Mouse (Mus musculus) stomach, postnatal 0 days (tissue): ENCODE results near the gene Kdm8. TPM values are rescaled to one million over a fixed set of nuclear protein-coding genes. Genes with fewer than 3 reads are reported as not detected.

Source experiments
- ATAC-seq: fragments of 200-750 bp; cut with Nextera tagmentation; 2 replicates; pipeline ENCODE4 v1.8.0; 2017; ENCODE audit not compliant: low FRiP score, low TSS enrichment
- DNase-seq: peaks from one replicate; pipeline ENCODE4 v3.0.0-alpha.2; 2016; ENCODE audit warnings: low spot score
- H3K27ac ChIP-seq: fragments of 300-500 bp; sonication (generic); replicated peaks from 2 replicates; pipeline ENCODE4 v1.5.1; 2014; ENCODE audit warnings: mild to moderate bottlenecking, control low read depth
- H3K27me3 ChIP-seq: fragments of 300-500 bp; sonication (generic); 2 replicates; pipeline ENCODE4 v1.6.1; 2014; ENCODE audit warnings: low read length; ENCODE audit not compliant: control insufficient read depth, insufficient read depth
- H3K36me3 ChIP-seq: fragments of 300-500 bp; sonication (generic); 2 replicates; pipeline ENCODE4 v1.6.1; 2014; ENCODE audit warnings: low read length, mixed read lengths; ENCODE audit not compliant: control insufficient read depth, insufficient read depth
- H3K4me1 ChIP-seq: fragments of 300-500 bp; sonication (generic); replicated peaks from 2 replicates; pipeline ENCODE4 v1.6.1; 2014; ENCODE audit warnings: antibody characterized with exemption; ENCODE audit not compliant: control insufficient read depth, insufficient read depth
- H3K4me2 ChIP-seq: fragments of 300-500 bp; sonication (generic); replicated peaks from 2 replicates; pipeline ENCODE4 v1.6.1; 2014; ENCODE audit warnings: low read depth, mild to moderate bottlenecking, control low read depth, moderate library complexity
- H3K4me3 ChIP-seq: fragments of 300-500 bp; sonication (generic); 2 replicates; pipeline ENCODE4 v1.5.1; 2014; ENCODE audit warnings: low read depth, low read length, control low read depth
- H3K9ac ChIP-seq: fragments of 300-500 bp; sonication (generic); 2 replicates; pipeline ENCODE4 v1.6.1; 2014; ENCODE audit warnings: mild to moderate bottlenecking, low read length, control low read depth, mixed read lengths
- H3K9me3 ChIP-seq: fragments of 300-500 bp; sonication (generic); 2 replicates; pipeline ENCODE4 v1.6.1; 2016; ENCODE audit warnings: low read length; ENCODE audit not compliant: control insufficient read depth
- CTCF ChIP-seq: IDR thresholded peaks from 2 replicates; pipeline ENCODE4 v1.5.1; 2016; ENCODE audit warnings: antibody characterized with exemption, low read depth, mild to moderate bottlenecking, moderate library complexity
- EP300 ChIP-seq: optimal IDR thresholded peaks from 2 replicates; pipeline ENCODE3; 2016; ENCODE audit warnings: antibody characterized with exemption
- whole genome bisulfite sequencing: fragments of 180-500 bp; shearing (Covaris S2); extraction: QIAGEN DNeasy Blood & Tissue Kit; methylation state at CpG from one replicate; pipeline ENCODE4 v1.1.7; 2014; 5-methylcytosine and 5-hydroxymethylcytosine counted together
- polyA plus RNA-seq: library from polyadenylated mRNA; unstranded; fragments of >200 nt; fragmentation: Nextera tagmentation; extraction: Ambion mirVana; gene quantifications from 2 replicates; pipeline ENCODE4 v1.2.1, GENCODE M21; 2015

Gene Kdm8
- polyA plus RNA-seq = 3.4 and 3.8 TPM in 2 replicates

- Histone ChIP-seq H3K4me3 (peak within 1 kb of the TSS; percentile 60), H3K4me2 (peak within 1 kb of the TSS; percentile 48), H3K27me3 (no peaks in the 10 kb centered on the region), H3K9me3 (no peaks in the 10 kb centered on the region), H3K36me3 (no peaks in the 10 kb centered on the region), H3K4me1 (no peaks in the 10 kb centered on the region), H3K9ac (peak within 1 kb of the TSS; percentile 77), H3K27ac (peak within 1 kb of the TSS; percentile 98)
- 2% methylated on average over 61 of the region's 61 CpGs for WGBS
- no peak for TF ChIP-seq CTCF
- TF ChIP-seq EP300 = peak; percentile 62
- DNase-seq = peak; percentile 94
- peak; percentile 96 for ATAC-seq
Observed at GRCm38 (mm10) chr7:125444464-125445401, at the start of gene Kdm8. Gene Kdm8, plus strand, starts transcription at chr7:125444676.

GRCm38 (mm10) chr7:125398116-125398515 lies 46.4 kb upstream of the Kdm8 start:
- H3K4me3 ChIP-seq = no peak overlapping the region
- WGBS = 73% methylated on average over 8 of the region's 8 CpGs
- no peaks in the 10 kb centered on the region for H3K9me3 ChIP-seq
- H3K36me3 ChIP-seq = no peaks in the 10 kb centered on the region
- H3K9ac ChIP-seq = no peak overlapping the region
- DNase-seq = no peak
- no peaks in the 10 kb centered on the region for H3K4me1 ChIP-seq
- H3K27me3 ChIP-seq = no peaks in the 10 kb centered on the region
- ATAC-seq = no peak
- H3K4me2 ChIP-seq = no peak overlapping the region
- TF ChIP-seq CTCF = no peak
- no peak for TF ChIP-seq EP300
- no peak overlapping the region for H3K27ac ChIP-seq

GRCm38 (mm10) chr7:125398687-125399086 lies 45.8 kb upstream of the Kdm8 start:
- H3K9ac ChIP-seq = no peak overlapping the region
- no peak for ATAC-seq
- DNase-seq = no peak
- no peaks in the 10 kb centered on the region for H3K27me3 ChIP-seq
- no peaks in the 10 kb centered on the region for H3K36me3 ChIP-seq
- no peaks in the 10 kb centered on the region for H3K9me3 ChIP-seq
- no peak overlapping the region for H3K4me2 ChIP-seq
- WGBS = 57% methylated on average over 6 of the region's 6 CpGs
- TF ChIP-seq EP300 (no peak), CTCF (no peak)
- no peak overlapping the region for H3K4me3 ChIP-seq
- H3K27ac ChIP-seq = no peak overlapping the region
- H3K4me1 ChIP-seq = no peaks in the 10 kb centered on the region

GRCm38 (mm10) chr7:125407136-125407535 lies 37.3 kb upstream of the Kdm8 start:
- H3K27ac ChIP-seq = no peak overlapping the region
- DNase-seq (no peak), ATAC-seq (no peak)
- no peak overlapping the region for H3K4me2 ChIP-seq
- no peaks in the 10 kb centered on the region for H3K4me1 ChIP-seq
- TF ChIP-seq CTCF (peak; percentile 56), EP300 (no peak)
- no peaks in the 10 kb centered on the region for H3K36me3 ChIP-seq
- WGBS = 64% methylated on average over 6 of the region's 6 CpGs
- no peaks in the 10 kb centered on the region for H3K27me3 ChIP-seq
- H3K9ac ChIP-seq = no peak overlapping the region
- no peaks in the 10 kb centered on the region for H3K9me3 ChIP-seq
- H3K4me3 ChIP-seq = no peak overlapping the region

GRCm38 (mm10) chr7:125415087-125415486 lies 29.4 kb upstream of the Kdm8 start:
- TF ChIP-seq EP300 = no peak
- no peaks in the 10 kb centered on the region for H3K36me3 ChIP-seq
- H3K4me2 ChIP-seq = no peak overlapping the region
- no peak overlapping the region for H3K27ac ChIP-seq
- H3K9ac ChIP-seq = no peak overlapping the region
- no peak for ATAC-seq
- no peak for DNase-seq
- no peaks in the 10 kb centered on the region for H3K4me1 ChIP-seq
- 96% methylated on average over 1 of the region's 1 CpGs for WGBS
- H3K4me3 ChIP-seq = no peak overlapping the region
- no peaks in the 10 kb centered on the region for H3K9me3 ChIP-seq
- no peaks in the 10 kb centered on the region for H3K27me3 ChIP-seq

GRCm38 (mm10) chr7:125415776-125416175 lies 28.7 kb upstream of the Kdm8 start:
- TF ChIP-seq EP300 = no peak
- no peak for TF ChIP-seq CTCF
- no peaks in the 10 kb centered on the region for H3K9me3 ChIP-seq
- H3K4me3 ChIP-seq = no peak overlapping the region
- no peak overlapping the region for H3K9ac ChIP-seq
- no peak overlapping the region for H3K4me2 ChIP-seq
- ATAC-seq (no peak), DNase-seq (no peak)
- no peak overlapping the region for H3K27ac ChIP-seq
- H3K4me1 ChIP-seq = no peaks in the 10 kb centered on the region
- WGBS = 82% methylated on average over 4 of the region's 4 CpGs
- H3K27me3 ChIP-seq = no peaks in the 10 kb centered on the region
- no peaks in the 10 kb centered on the region for H3K36me3 ChIP-seq
